Mouse (Mus musculus): Measurements from ENCODE around the gene Rpl41.
"Not testable (repeated sequence)": the region's sequence is repeated elsewhere in the genome, so short reads cannot be mapped to it uniquely, and the experiment has no call there.

Gene Rpl41

DNA sequence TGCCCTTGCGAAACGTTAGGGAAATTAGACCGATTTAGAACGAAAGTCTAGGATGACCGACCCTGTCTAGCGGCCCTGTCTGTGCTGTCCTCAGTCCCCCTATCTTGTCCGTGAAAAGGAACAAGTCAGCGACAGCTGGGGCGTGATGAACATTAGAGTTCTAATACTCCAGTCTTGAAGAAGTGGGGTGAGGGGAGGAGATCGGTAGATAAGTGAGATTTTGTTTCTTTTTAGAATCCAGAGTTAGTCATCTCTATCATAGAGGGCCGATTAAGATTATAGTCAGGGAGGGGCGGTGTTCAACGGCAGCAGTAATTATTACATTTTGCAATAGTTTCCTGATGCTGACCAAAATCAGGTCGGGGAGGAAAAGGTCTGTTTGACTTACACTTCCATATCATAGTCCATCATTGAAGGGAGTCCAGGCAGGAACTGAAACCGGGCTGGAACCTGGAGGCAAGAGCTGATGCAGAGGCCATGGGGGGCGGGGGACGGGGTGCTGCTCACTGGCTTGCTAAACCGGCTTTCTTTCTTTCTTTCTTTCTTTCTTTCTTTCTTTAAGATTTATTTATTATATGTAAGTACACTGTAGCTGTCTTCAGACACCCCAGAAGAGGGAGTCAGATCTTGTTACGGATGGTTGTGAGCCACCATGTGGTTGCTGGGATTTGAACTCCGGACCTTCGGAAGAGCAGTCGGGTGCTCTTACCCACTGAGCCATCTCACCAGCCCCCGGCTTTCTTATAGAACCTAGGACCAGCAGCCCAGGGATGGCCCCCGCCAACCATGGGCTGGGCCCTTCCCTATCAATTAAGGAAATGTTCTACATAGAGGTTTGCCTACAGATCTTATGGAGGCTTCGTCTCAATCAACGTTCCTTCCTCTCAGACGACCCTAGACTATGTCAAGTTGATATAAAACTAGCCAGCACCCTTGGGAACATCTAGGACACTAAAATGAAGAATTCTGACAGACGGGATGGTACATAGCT, 22.4 kb downstream of the Rpl41 start:
- in situ Hi-C loops (cut with MboI; ENCODE audit: unreplicated experiment in 2 of 2): loop anchor here in 1 of 2 experiments (5.0 kb wide), 2 partner anchors 34 to 64 kb away; partner anchors contain the start of gene Myl6

GRCm38 (mm10) chr10:128525671-128526308, 23.3 kb downstream of the Rpl41 start, which contains the start of gene Esyt1:
Esyt1 (minus strand) TSS chr10:128525871.
- in situ Hi-C loops (cut with MboI; ENCODE audit: unreplicated experiment in 2 of 2): loop anchor here in 1 of 2 experiments (5.0 kb wide), 2 partner anchors 33 to 63 kb away; partner anchors contain the start of gene Myl6

DNA sequence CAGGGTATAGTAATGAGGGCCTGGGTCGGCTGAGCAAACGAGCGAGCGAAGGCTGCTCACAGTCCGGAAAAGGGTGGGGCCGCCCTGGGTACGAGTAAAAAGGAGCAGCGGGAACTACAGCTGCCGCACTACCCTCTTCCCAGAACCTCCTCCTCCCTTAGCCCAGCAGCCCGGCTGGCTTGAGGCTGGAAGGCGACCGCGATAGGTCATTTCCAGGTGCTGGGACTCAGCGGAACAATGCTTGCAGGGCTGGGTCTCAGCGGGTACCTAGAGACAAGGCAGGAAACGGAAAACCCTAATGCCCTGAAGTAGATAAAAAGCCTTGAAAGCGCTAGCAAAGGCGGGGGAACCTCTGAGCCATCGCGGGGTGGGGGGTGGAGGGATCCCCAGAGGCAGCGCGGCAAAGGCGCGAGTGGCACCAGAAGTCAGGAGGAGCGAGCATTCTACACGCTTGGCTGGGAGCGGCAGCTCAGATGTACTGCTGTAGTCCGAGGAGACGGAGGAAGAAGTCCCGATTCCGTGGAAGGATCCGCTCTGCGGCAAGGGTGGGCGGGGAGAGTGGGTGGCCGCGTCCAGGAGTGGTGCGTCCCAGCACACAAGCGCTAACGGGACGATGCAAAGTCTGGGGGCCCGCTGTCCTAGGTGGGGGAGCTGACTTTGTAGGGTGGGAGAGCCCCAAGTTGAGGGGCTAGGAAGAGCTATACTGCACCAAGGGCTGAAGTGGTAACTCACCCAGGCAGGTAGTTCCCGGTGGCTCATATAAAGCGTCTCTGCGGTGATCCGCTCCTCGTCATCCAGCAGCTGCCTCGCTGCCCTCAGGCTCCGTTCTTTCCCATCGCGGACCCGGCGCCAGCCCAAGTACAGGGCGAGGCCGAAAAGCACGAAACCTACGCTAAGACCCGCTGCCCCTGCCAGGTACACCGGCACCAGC, 24.1 kb downstream of the Rpl41 start:
- in situ Hi-C loops (cut with MboI; ENCODE audit: unreplicated experiment in 2 of 2): loop anchor here in 1 of 2 experiments (5.0 kb wide), 2 partner anchors 33 to 63 kb away; partner anchors contain the start of gene Myl6

- in situ Hi-C loops (cut with MboI; ENCODE audit: unreplicated experiment in 2 of 2): no loop called here
Observed at GRCm38 (mm10) chr10:128524111-128524731, 24.9 kb downstream of the Rpl41 start.

DNA sequence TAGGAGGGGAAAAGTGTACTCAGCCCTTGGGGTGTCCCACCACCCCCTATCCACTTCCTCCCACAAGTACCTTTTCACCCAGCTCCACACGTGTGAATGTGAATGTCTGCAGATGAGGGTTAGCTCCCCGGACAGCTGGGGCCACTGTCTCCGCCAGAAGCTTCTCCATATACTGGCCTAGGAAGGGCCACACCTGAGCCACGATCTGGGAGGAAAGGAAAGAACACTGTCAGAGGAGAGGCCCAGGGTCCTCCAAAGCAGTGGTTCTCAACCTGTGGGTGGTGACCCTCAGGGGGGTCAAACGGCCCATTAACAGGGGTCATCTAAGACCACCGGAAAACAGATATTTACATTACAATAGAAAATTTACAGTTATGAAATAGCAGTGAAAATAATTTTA, 26.8 kb downstream of the Rpl41 start:
- in situ Hi-C loops (cut with MboI; ENCODE audit: unreplicated experiment in 2 of 2): no loop called here

GRCm38 (mm10) chr10:128520591-128520990, 28.5 kb downstream of the Rpl41 start:
- in situ Hi-C loops (cut with MboI; ENCODE audit: unreplicated experiment in 2 of 2): no loop called here

GRCm38 (mm10) chr10:128518833-128519232, 30.3 kb downstream of the Rpl41 start:
- in situ Hi-C loops (cut with MboI; ENCODE audit: unreplicated experiment in 2 of 2): no loop called here

DNA sequence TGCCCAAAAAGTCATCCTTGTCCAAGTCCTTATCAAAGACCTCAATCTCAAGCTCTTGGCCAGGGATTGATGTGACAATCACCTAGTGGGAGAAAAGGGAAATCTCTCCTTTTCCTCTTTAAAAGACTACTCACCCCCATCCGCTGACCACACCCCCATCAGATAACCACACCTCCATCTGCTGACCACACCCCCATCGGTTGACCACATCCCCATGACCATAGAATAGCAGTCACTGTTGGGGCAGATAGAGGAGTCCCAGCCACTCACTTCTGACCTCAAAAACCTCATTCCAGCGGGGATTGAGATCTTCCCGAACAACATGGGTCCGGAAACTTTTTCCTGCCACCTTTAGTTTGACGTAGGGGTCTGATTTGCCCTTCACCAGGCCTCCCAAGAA, 32.4 kb downstream of the Rpl41 start:
- in situ Hi-C loops (cut with MboI; ENCODE audit: unreplicated experiment in 2 of 2): no loop called here

GRCm38 (mm10) chr10:128516029-128516428, 33.1 kb downstream of the Rpl41 start:
- in situ Hi-C loops (cut with MboI; ENCODE audit: unreplicated experiment in 2 of 2): no loop called here

DNA sequence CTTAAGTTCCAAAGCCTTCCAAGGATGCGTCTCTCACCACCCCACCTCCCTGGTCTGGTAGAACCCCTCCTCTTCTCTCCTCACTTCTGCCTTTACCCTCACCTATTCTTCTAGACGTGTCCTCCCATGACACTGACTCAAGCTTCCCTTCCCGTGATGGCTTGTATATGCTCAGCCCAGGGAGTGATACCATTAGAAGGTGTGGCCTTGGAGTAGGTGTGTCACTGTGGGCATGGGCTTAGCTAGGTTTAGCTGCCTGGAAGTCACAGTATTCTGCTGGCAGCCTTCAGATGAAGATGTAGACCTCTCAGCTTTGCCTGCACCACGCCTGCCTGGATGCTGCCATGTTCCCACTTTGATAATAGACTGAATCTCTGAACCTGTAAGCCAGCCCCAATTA, 34.1 kb downstream of the Rpl41 start:
- in situ Hi-C loops (cut with MboI; ENCODE audit: unreplicated experiment in 2 of 2): no loop called here

- in situ Hi-C loops (cut with MboI; ENCODE audit: unreplicated experiment in 2 of 2): no loop called here
Observed at GRCm38 (mm10) chr10:128511761-128512160, 37.3 kb downstream of the Rpl41 start.

DNA sequence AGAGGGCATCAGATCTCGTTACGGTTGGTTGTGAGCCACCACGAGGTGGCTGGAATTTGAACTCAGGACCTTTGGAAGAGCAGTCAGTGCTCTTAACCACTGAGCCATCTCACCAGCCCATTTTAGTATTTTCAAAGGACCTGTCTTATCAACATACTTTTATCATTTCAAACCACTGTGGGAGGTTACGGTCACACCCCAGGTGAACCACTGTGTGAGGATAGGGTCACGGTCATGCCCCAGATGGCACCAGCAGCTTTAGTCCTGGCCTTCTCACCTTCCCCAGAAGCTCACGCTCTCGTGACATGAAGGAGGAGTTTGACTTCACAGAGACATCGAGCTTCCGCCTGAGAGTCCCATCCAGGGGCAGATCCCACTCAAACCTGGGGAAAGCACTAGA, 37.9 kb downstream of the Rpl41 start:
- in situ Hi-C loops (cut with MboI; ENCODE audit: unreplicated experiment in 2 of 2): no loop called here

GRCm38 (mm10) chr10:128510301-128510700, 38.8 kb downstream of the Rpl41 start:
- in situ Hi-C loops (cut with MboI; ENCODE audit: unreplicated experiment in 2 of 2): no loop called here

DNA sequence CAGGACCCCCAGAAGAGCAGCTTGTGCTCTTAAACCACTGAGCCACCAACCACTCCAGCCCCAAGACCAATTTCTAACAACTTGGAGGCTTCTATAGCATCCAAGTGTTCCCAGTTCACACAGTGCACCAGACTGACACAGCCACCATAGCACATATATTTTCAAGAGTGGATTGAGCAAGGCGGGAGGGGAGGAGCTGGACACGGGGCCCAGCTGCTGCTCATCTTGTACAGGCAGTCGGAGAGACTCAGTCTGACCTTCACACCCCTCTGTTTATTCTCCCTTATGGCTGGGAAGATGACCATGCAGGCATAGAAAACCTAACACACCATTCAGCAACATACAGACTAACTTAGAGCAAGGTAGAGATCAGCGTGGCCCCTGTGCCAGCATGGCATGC, 39.3 kb downstream of the Rpl41 start:
- in situ Hi-C loops (cut with MboI; ENCODE audit: unreplicated experiment in 2 of 2): no loop called here

DNA sequence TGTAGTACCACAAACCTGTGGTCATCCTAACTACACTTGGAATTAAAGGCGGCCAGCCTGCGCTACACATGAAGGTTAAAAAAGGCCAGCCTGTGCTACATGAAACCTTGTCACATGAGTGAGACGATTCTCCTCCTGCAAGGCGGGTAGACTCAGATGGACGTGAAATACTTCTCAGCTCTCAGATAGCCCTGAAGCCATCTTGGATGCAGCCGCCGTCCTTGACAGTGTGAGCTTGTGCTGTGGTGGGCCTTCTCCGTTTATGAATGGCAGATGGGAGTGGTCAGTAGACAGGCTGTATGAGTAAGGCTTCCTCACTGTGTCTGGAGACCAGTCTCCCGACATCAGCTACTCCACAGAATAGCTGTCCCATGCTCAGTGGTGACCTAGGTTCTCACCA, 39.9 kb downstream of the Rpl41 start:
- in situ Hi-C loops (cut with MboI; ENCODE audit: unreplicated experiment in 2 of 2): no loop called here

DNA sequence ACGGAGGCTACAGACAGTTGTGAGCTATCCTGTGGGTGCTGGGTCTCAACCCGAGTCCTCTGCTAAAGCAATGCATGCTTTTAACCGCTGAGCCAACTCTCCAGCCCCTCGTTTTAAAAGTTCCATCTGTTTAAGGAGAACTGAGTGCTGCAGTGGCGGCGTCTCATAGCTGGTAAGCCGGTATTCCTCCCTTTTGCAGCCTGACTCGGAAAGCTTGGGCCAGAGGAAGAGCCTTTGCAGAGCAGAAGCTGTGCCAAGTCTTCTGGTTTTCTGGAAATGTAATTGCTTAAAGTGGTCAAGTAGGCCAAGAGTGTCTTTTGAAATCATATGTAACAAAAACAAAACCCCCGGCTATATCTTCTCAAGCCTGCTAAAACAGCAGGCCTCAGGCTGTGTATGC, 40.8 kb downstream of the Rpl41 start:
- in situ Hi-C loops (cut with MboI; ENCODE audit: unreplicated experiment in 2 of 2): no loop called here

GRCm38 (mm10) chr10:128505974-128506373, 43.1 kb downstream of the Rpl41 start:
- in situ Hi-C loops (cut with MboI; ENCODE audit: unreplicated experiment in 2 of 2): no loop called here

DNA sequence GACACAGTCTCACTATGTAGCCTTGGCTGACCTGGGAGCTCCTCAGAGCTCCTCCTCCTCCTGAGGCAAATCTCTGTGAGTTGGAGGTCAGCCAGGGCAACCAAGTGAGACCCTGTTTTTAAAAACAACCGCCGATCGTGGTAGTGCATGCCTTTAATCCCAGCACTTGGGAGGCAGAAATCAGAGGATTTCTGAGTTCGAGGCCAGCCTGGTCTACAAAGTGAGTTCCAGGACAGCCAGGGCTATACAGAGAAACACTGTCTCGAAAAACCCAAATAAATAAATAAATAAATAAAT, 43.8 kb downstream of the Rpl41 start:
- in situ Hi-C loops (cut with MboI; ENCODE audit: unreplicated experiment in 2 of 2): not testable (repeated sequence)

- in situ Hi-C loops (cut with MboI; ENCODE audit: unreplicated experiment in 2 of 2): no loop called here
Observed at GRCm38 (mm10) chr10:128504641-128505370, 44.3 kb downstream of the Rpl41 start.

Measured in v-Abl transformed pro-B cells (cell line).